Mouse (Mus musculus): ENCODE data around the gene Mc1r. TPM values are rescaled to one million over a fixed set of nuclear protein-coding genes. Genes with fewer than 3 reads are reported as not detected.

Gene Mc1r
- polyA plus RNA-seq (2014; fragmentation: Illumina TruSeq; extraction: RNeasy Lipid Tissue Mini Kit (QIAGEN cat#74804); ENCODE audit: low read depth, low replicate concordance), result not detected

GRCm38 (mm10) chr8:123406786-123407185 lies at the start of gene Mc1r:
Gene Mc1r, plus strand, starts transcription at chr8:123407107.

GRCm38 (mm10) chr8:123373403-123374238 lies 33.3 kb upstream of the Mc1r start, which contains the start of gene Tcf25:
Gene Tcf25, plus strand, starts transcription at chr8:123373753.

GRCm38 (mm10) chr8:123411246-123411645 lies 4.3 kb downstream of the Mc1r start, which contains the start of gene Tubb3:
Gene Tubb3, plus strand, starts transcription at chr8:123411424.

GRCm38 (mm10) chr8:123423441-123423840 lies 16.5 kb downstream of the Mc1r start, which contains the start of gene Def8:
Gene Def8, plus strand, starts transcription at chr8:123423527.

Other genes with a start within 250 kb of the Mc1r start
- 0.99 TPM for gene Sult5a1, start 248.8 kb upstream of the Mc1r start, polyA plus RNA-seq (2014; fragmentation: Illumina TruSeq; extraction: RNeasy Lipid Tissue Mini Kit (QIAGEN cat#74804); ENCODE audit: low read depth, low replicate concordance)
- 17.1 TPM for gene Dpep1, start 220.9 kb upstream of the Mc1r start, polyA plus RNA-seq (2014; fragmentation: Illumina TruSeq; extraction: RNeasy Lipid Tissue Mini Kit (QIAGEN cat#74804); ENCODE audit: low read depth, low replicate concordance)
- 9.4 TPM for gene Chmp1a, start 194.3 kb upstream of the Mc1r start, polyA plus RNA-seq (2014; fragmentation: Illumina TruSeq; extraction: RNeasy Lipid Tissue Mini Kit (QIAGEN cat#74804); ENCODE audit: low read depth, low replicate concordance)
- gene Spata33, start 194.3 kb upstream of the Mc1r start, polyA plus RNA-seq (2014; fragmentation: Illumina TruSeq; extraction: RNeasy Lipid Tissue Mini Kit (QIAGEN cat#74804); ENCODE audit: low read depth, low replicate concordance), result 0.70 TPM
- 2.9 TPM for gene Cdk10, start 182.3 kb upstream of the Mc1r start, polyA plus RNA-seq (2014; fragmentation: Illumina TruSeq; extraction: RNeasy Lipid Tissue Mini Kit (QIAGEN cat#74804); ENCODE audit: low read depth, low replicate concordance)
- 0.58 TPM for gene Spata2l, start 170.9 kb upstream of the Mc1r start, polyA plus RNA-seq (2014; fragmentation: Illumina TruSeq; extraction: RNeasy Lipid Tissue Mini Kit (QIAGEN cat#74804); ENCODE audit: low read depth, low replicate concordance)
- 2.2 TPM for gene Zfp276, start 152.9 kb upstream of the Mc1r start, polyA plus RNA-seq (2014; fragmentation: Illumina TruSeq; extraction: RNeasy Lipid Tissue Mini Kit (QIAGEN cat#74804); ENCODE audit: low read depth, low replicate concordance)
- 1.9 TPM for gene Vps9d1, start 152.8 kb upstream of the Mc1r start, polyA plus RNA-seq (2014; fragmentation: Illumina TruSeq; extraction: RNeasy Lipid Tissue Mini Kit (QIAGEN cat#74804); ENCODE audit: low read depth, low replicate concordance)
- not detected for gene Fanca, start 88.5 kb upstream of the Mc1r start, polyA plus RNA-seq (2014; fragmentation: Illumina TruSeq; extraction: RNeasy Lipid Tissue Mini Kit (QIAGEN cat#74804); ENCODE audit: low read depth, low replicate concordance)
- not detected for gene Spire2, start 74.4 kb upstream of the Mc1r start, polyA plus RNA-seq (2014; fragmentation: Illumina TruSeq; extraction: RNeasy Lipid Tissue Mini Kit (QIAGEN cat#74804); ENCODE audit: low read depth, low replicate concordance)
- 246 TPM for gene Tcf25, start 33.4 kb upstream of the Mc1r start, polyA plus RNA-seq (2014; fragmentation: Illumina TruSeq; extraction: RNeasy Lipid Tissue Mini Kit (QIAGEN cat#74804); ENCODE audit: low read depth, low replicate concordance)
- gene Tubb3, start 4.3 kb downstream of the Mc1r start, polyA plus RNA-seq (2014; fragmentation: Illumina TruSeq; extraction: RNeasy Lipid Tissue Mini Kit (QIAGEN cat#74804); ENCODE audit: low read depth, low replicate concordance), result 0.52 TPM
- 3.0 TPM for gene Def8, start 16.4 kb downstream of the Mc1r start, polyA plus RNA-seq (2014; fragmentation: Illumina TruSeq; extraction: RNeasy Lipid Tissue Mini Kit (QIAGEN cat#74804); ENCODE audit: low read depth, low replicate concordance)
- gene Afg3l1, start 70.8 kb downstream of the Mc1r start, polyA plus RNA-seq (2014; fragmentation: Illumina TruSeq; extraction: RNeasy Lipid Tissue Mini Kit (QIAGEN cat#74804); ENCODE audit: low read depth, low replicate concordance), result 13.5 TPM
- gene Dbndd1, start 108.4 kb downstream of the Mc1r start, polyA plus RNA-seq (2014; fragmentation: Illumina TruSeq; extraction: RNeasy Lipid Tissue Mini Kit (QIAGEN cat#74804); ENCODE audit: low read depth, low replicate concordance), result not detected
- 0.87 TPM for gene Gas8, start 111.7 kb downstream of the Mc1r start, polyA plus RNA-seq (2014; fragmentation: Illumina TruSeq; extraction: RNeasy Lipid Tissue Mini Kit (QIAGEN cat#74804); ENCODE audit: low read depth, low replicate concordance)
- gene Rhou, start 246.8 kb downstream of the Mc1r start, polyA plus RNA-seq (2014; fragmentation: Illumina TruSeq; extraction: RNeasy Lipid Tissue Mini Kit (QIAGEN cat#74804); ENCODE audit: low read depth, low replicate concordance), result 46.7 TPM